Mouse (Mus musculus) intestine, embryonic 16.5 days (tissue): ENCODE measurements around the gene Col27a1. TPM values are rescaled to one million over a fixed set of nuclear protein-coding genes. Genes with fewer than 3 reads are reported as not detected.
A peak's percentile ranks its signal among the peaks of the same experiment; 100 is the strongest.
"Not testable (repeated sequence)": the region's sequence is repeated elsewhere in the genome, so short reads cannot be mapped to it uniquely, and the experiment has no call there.

Experiments
- ATAC-seq: fragments of 200-750 bp; cut with Nextera tagmentation; 2 replicates; pipeline ENCODE4 v1.8.0; 2017; ENCODE audit warnings: moderate TSS enrichment, moderate library complexity
- H3K27ac ChIP-seq: fragments of 300-500 bp; sonication (generic); 2 replicates; pipeline ENCODE4 v1.5.1; 2014; ENCODE audit warnings: mild to moderate bottlenecking, low read length
- H3K27me3 ChIP-seq: fragments of 300-500 bp; sonication (generic); replicated peaks from 2 replicates; pipeline ENCODE4 v1.6.1; 2014; ENCODE audit warnings: low read length, control low read depth, mixed read lengths; ENCODE audit not compliant: control insufficient read depth, insufficient read depth
- H3K36me3 ChIP-seq: fragments of 300-500 bp; sonication (generic); 2 replicates; pipeline ENCODE4 v1.6.1; 2014; ENCODE audit warnings: low read length, control low read depth; ENCODE audit not compliant: control insufficient read depth, insufficient read depth
- H3K4me1 ChIP-seq: fragments of 300-500 bp; sonication (generic); 2 replicates; pipeline ENCODE4 v1.6.1; 2014; ENCODE audit warnings: low read length, control low read depth, mixed read lengths; ENCODE audit not compliant: control insufficient read depth, insufficient read depth
- H3K4me2 ChIP-seq: fragments of 300-500 bp; sonication (generic); 2 replicates; pipeline ENCODE4 v1.6.1; 2014; ENCODE audit warnings: low read depth, low read length, control low read depth
- H3K4me3 ChIP-seq: fragments of 300-500 bp; sonication (generic); 2 replicates; pipeline ENCODE4 v1.5.1; 2014; ENCODE audit warnings: mild to moderate bottlenecking, low read length
- H3K9ac ChIP-seq: fragments of 300-500 bp; sonication (generic); 2 replicates; pipeline ENCODE4 v1.6.1; 2014; ENCODE audit warnings: low read depth, low read length
- H3K9me3 ChIP-seq: fragments of 300-500 bp; sonication (generic); 2 replicates; pipeline ENCODE4 v1.6.1; 2016; ENCODE audit warnings: low read length, control low read depth; ENCODE audit not compliant: control insufficient read depth
- whole genome bisulfite sequencing: fragments of 180-500 bp; shearing (Covaris S2); extraction: QIAGEN DNeasy Blood & Tissue Kit; methylation state at CpG from one replicate; pipeline ENCODE4 v1.1.7; 2014; 5-methylcytosine and 5-hydroxymethylcytosine counted together
- polyA plus RNA-seq: library from polyadenylated mRNA; unstranded; fragments of >200 nt; fragmentation: Nextera tagmentation; extraction: Ambion mirVana; gene quantifications from 2 replicates; pipeline ENCODE4 v1.2.1, GENCODE M21; 2015

Gene Col27a1
- polyA plus RNA-seq, 1 experiment from 2014 or later: 8.1 TPM

DNA sequence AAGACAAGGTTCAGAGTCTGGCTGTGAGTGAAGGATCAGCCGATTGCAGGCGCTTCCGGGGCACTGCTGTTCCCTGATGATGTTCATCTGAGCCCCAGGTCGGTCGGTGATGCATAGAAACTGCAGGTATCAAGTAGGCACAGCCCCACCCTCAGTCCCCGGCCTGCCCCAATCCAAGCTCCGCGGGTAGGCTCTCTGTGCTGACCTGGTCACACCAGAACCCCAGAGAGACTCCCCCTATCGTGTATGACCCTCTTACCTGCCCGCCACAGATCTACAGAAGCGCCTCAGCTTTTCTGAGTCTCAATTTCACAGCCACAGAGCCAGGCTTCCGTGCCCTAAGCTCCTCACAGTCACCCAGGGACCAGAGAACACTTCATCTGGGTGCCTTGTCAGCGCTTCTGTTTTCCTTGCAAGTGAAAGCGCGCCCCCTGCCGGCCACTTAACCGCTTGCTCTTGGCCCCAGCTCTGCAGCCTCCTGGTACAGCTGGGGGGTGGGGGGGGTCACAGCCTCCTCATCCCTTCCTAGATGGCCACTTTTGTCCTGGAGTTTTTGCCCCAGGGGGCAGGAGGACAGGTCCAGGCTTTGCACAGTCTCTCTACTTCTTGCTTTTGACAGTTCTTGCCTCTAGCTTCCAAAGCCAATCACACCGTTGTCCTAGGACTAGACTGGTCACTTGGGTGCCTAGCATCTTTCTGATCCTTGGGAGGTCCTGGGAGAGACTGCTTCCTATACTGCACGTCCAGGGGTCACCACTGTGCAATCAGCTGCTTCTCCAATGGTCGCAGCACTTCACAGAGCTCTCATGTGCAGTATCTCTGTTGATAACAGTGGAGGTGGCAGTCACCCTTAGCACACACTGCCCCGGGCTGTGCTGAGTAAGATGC, 93.6 kb downstream of the Col27a1 start:
- Histone ChIP-seq H3K9me3 (no peaks in the 10 kb centered on the region), H3K4me2 (no peak overlapping the region), H3K36me3 (no peaks in the 10 kb centered on the region), H3K27ac (no peak overlapping the region), H3K4me1 (no peaks in the 10 kb centered on the region), H3K4me3 (no peak overlapping the region), H3K9ac (no peak overlapping the region), H3K27me3 (no peaks in the 10 kb centered on the region)
- 35% methylated on average over 21 of the region's 21 CpGs for WGBS
- ATAC-seq: peak; percentile 76

DNA sequence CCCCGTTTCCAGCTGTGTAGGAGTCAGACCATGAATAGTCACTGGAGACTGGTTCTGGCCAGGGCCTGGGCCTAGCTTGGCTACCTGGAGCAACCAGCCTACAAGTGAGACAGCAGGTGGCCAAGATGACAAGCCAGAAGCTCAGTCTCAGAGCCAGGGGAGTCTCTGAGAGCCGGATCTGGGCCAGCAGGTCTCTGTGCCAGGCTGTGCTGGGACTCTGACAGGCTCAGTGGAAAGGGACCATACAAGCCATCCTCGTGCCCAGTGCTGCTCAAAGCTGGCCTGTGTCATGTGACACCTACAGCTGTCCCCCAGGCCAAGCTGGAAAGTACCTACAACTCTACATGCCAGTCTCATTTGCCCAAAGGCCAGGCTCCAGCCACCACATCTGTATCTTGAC, 94.5 kb downstream of the Col27a1 start:
- 75% methylated on average over 3 of the region's 3 CpGs for WGBS
- ATAC-seq: no peak
- H3K27me3 ChIP-seq: no peaks in the 10 kb centered on the region

DNA sequence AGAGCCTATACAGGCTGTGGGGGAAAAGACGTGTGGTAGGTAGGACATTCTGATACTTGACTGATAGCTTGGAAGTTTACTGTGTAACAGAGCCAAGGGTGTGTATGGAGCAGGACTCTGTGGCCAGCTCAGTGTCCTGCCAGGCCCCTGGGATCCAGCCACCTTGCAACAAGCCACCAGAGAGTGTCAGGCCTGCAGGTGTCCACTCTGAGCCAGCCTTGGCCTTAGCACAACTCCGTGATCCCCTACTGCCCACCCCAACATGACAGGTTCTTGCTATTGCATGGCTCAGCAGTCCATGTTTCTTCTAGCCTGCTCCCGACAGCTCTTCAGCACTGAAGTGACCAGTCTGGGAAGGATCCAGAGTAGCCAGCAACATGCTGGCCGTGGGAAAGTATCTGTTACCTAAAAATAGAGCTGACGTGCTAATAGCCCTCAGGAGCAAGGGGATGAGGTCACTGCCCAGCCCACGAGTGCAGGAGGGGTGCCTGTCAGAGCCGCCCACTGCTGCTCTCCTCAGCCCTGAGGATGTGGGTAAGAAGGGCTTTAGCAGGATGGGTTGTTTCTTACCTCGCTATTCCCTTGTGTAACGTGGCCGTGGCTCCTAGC, 96.5 kb downstream of the Col27a1 start:
- Histone ChIP-seq H3K4me3 (no peak overlapping the region), H3K9ac (no peak overlapping the region), H3K27me3 (no peaks in the 10 kb centered on the region), H3K4me2 (no peak overlapping the region), H3K36me3 (no peaks in the 10 kb centered on the region), H3K4me1 (no peaks in the 10 kb centered on the region), H3K27ac (no peak overlapping the region), H3K9me3 (no peaks in the 10 kb centered on the region)
- 57% methylated on average over 10 of the region's 10 CpGs for WGBS
- no peak for ATAC-seq

More for the DNA sequence above, 94.5 kb downstream of the Col27a1 start:
- Histone ChIP-seq H3K36me3 (no peaks in the 10 kb centered on the region), H3K9ac (no peak overlapping the region), H3K4me2 (no peak overlapping the region), H3K9me3 (no peaks in the 10 kb centered on the region), H3K4me3 (no peak overlapping the region), H3K4me1 (no peaks in the 10 kb centered on the region), H3K27ac (no peak overlapping the region)

GRCm38 (mm10) chr4:63311426-63311825, 97.6 kb downstream of the Col27a1 start:
- H3K9ac ChIP-seq: no peak overlapping the region
- no peak for ATAC-seq
- H3K27me3 ChIP-seq: no peaks in the 10 kb centered on the region

GRCm38 (mm10) chr4:63314063-63314462, 100.3 kb downstream of the Col27a1 start:
- H3K27ac ChIP-seq: no peak overlapping the region

More at GRCm38 (mm10) chr4:63311426-63311825, 97.6 kb downstream of the Col27a1 start:
- 94% methylated on average over 7 of the region's 7 CpGs for WGBS
- Histone ChIP-seq H3K4me2 (no peak overlapping the region), H3K36me3 (no peaks in the 10 kb centered on the region), H3K27ac (no peak overlapping the region), H3K4me1 (no peaks in the 10 kb centered on the region), H3K4me3 (no peak overlapping the region), H3K9me3 (no peaks in the 10 kb centered on the region)

DNA sequence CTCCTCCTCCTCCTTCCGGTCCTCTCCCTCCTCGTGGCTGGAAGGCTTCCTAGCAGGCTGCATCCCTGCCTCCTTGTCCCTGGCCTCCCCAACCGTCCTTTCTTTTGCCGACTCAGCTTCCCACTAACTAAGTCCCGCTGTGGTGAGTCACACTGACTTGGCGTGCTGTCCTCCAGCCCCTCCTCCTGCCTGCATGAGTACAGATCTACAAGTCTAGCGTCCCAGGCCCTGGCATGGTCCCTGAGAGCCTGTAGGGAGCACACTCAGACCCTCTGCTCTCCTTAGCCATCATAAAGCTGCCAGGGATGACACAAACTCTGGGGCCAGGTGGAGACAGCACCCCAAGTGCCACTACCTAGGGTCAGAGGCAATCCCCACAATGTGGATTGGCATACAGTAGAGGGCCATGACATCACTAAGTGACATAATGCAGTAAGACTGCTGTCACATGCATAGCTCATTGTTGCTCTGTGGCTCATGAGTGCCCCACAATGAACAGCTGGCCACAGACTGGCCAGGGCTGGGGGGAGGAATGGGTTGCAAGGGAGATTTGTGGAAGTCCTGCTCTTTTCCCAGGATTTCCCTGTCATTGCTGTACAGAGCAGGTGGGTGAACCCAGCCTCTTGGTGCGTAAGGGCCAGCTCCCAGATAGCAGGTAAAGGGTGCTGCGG, 102.4 kb downstream of the Col27a1 start:
- 65% methylated on average over 9 of the region's 9 CpGs for WGBS
- ATAC-seq: peak; percentile 43

More at GRCm38 (mm10) chr4:63314063-63314462, 100.3 kb downstream of the Col27a1 start:
- no peaks in the 10 kb centered on the region for H3K9me3 ChIP-seq
- no peak overlapping the region for H3K9ac ChIP-seq
- no peaks in the 10 kb centered on the region for H3K27me3 ChIP-seq
- H3K4me1 ChIP-seq: no peaks in the 10 kb centered on the region
- no peaks in the 10 kb centered on the region for H3K36me3 ChIP-seq
- ATAC-seq: no peak
- H3K4me2 ChIP-seq: no peak overlapping the region
- WGBS: 82% methylated on average over 5 of the region's 5 CpGs
- no peak overlapping the region for H3K4me3 ChIP-seq

DNA sequence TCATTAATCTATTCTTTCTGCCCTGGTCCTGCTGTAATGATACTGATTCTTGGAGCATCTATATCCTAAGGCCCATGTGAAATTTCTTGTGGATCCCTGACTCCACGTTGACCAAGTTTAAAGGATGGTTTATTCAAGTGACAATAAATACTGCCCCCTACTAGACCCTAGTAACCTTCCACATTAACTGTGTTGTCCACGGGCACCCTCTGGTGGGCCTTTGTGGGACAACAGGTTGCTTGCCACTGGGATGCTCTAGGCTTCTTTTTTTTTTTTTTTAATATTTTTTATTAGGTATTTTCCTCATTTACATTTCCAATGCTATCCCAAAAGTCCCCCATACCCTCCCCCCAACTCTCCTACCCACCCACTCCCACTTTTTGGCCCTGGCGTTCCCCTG, 105.8 kb downstream of the Col27a1 start:
- ATAC-seq: not testable (repeated sequence)

More for the DNA sequence above, 102.4 kb downstream of the Col27a1 start:
- Histone ChIP-seq H3K4me2 (no peak overlapping the region), H3K9me3 (no peaks in the 10 kb centered on the region), H3K4me1 (no peaks in the 10 kb centered on the region), H3K27ac (no peak overlapping the region), H3K27me3 (no peaks in the 10 kb centered on the region), H3K9ac (no peak overlapping the region), H3K36me3 (no peaks in the 10 kb centered on the region), H3K4me3 (no peak overlapping the region)

GRCm38 (mm10) chr4:63323275-63323815, 109.5 kb downstream of the Col27a1 start:
- H3K36me3 ChIP-seq: peaks cover 16% of the 10 kb centered on the region
- WGBS: 79% methylated on average over 8 of the region's 8 CpGs
- H3K4me2 ChIP-seq: no peak overlapping the region

More for the DNA sequence above, 105.8 kb downstream of the Col27a1 start:
- 18% methylated on average over 3 of the region's 3 CpGs for WGBS
- H3K9ac ChIP-seq, H3K9me3 ChIP-seq, H3K4me3 ChIP-seq, H3K27ac ChIP-seq, H3K4me1 ChIP-seq, H3K27me3 ChIP-seq, H3K36me3 ChIP-seq, H3K4me2 ChIP-seq: not testable (repeated sequence)

GRCm38 (mm10) chr4:63333403-63333802, 119.6 kb downstream of the Col27a1 start:
- no peak overlapping the region for H3K4me2 ChIP-seq
- peaks cover 13% of the 10 kb centered on the region for H3K36me3 ChIP-seq
- no peak overlapping the region for H3K4me3 ChIP-seq
- no peak for ATAC-seq
- no peaks in the 10 kb centered on the region for H3K9me3 ChIP-seq
- H3K9ac ChIP-seq: no peak overlapping the region
- no peaks in the 10 kb centered on the region for H3K4me1 ChIP-seq
- H3K27me3 ChIP-seq: no peaks in the 10 kb centered on the region
- H3K27ac ChIP-seq: no peak overlapping the region
- 90% methylated on average over 4 of the region's 4 CpGs for WGBS

More at GRCm38 (mm10) chr4:63323275-63323815, 109.5 kb downstream of the Col27a1 start:
- H3K4me3 ChIP-seq: no peak overlapping the region
- ATAC-seq: no peak
- H3K27ac ChIP-seq: no peak overlapping the region
- H3K4me1 ChIP-seq: no peaks in the 10 kb centered on the region
- H3K27me3 ChIP-seq: no peaks in the 10 kb centered on the region
- no peaks in the 10 kb centered on the region for H3K9me3 ChIP-seq
- H3K9ac ChIP-seq: no peak overlapping the region
